ENCODE assay signal across 14 mouse cellular contexts in the genomic region with DNA sequence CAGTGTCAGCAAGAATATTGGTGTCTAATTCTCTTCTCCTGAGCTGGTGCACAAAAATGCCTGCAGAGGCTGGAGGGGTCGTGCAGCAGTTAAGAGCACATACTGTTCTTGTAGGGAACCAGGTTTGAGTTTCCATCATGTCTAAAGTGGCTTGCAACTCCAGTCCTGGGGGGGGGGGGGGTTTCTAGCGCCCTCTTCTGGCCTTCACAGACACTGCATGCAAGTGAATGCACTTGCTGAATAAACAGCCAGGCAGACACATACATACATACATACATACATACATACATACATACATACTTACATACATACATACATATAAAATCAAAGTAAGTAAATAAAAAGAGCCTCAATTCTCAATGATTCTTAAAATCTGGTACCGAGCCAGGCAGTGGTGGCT. TPM values are rescaled to one million over a fixed set of nuclear protein-coding genes. Genes with fewer than 3 reads are reported as not detected.
DNase-seq lines count a peak whose midpoint lies in the region; ATAC-seq and TF ChIP-seq lines count a peak whose summit lies in the region.
"Had no signal": no experiment of that assay in that cellular context is flagged by ENCODE, and none has a peak within 500 bp of the region (broad histone marks: within the 10 kb centered on the region; RNA-seq: fewer than 3 reads in every experiment).

No protein-coding gene starts in this region.

- no peak for TF ChIP-seq POLR2A in bone marrow, adult 2 months (IDR thresholded peaks at IDR 0.05; ENCODE audit: borderline replicate concordance, control insufficient read depth, low read depth, low read length)
- TF ChIP-seq POLR2A in small intestine, adult 2 months (IDR thresholded peaks at IDR 0.05; ENCODE audit: low read depth, low read length) = no peak

- no peak overlapping the region for H3K4me2 ChIP-seq in lung, postnatal 0 days (replicated peaks; ENCODE audit: low read depth, low read length)
- H3K4me2 ChIP-seq: embryonic facial prominence, embryonic 12.5 days; heart, embryonic 11.5 days had no signal

- ATAC-seq in lung, postnatal 0 days = no peak
- ATAC-seq: midbrain, embryonic 16.5 days had no signal

- H3K36me3 ChIP-seq in lung, postnatal 0 days (ENCODE audit: insufficient read depth, low read length) = no peaks in the 10 kb centered on the region
- no peaks in the 10 kb centered on the region for H3K36me3 ChIP-seq in small intestine, adult 2 months (ENCODE audit: control insufficient read depth, insufficient read depth, low read length)
- H3K36me3 ChIP-seq: embryonic facial prominence, embryonic 12.5 days had no signal

- H3K27me3 ChIP-seq in lung, postnatal 0 days (replicated peaks; ENCODE audit: insufficient read depth, low read length) = no peaks in the 10 kb centered on the region
- no peaks in the 10 kb centered on the region for H3K27me3 ChIP-seq in small intestine, adult 2 months (ENCODE audit: control insufficient read depth, insufficient read depth, low read length)
- H3K27me3 ChIP-seq: embryonic facial prominence, embryonic 12.5 days had no signal

- peak; percentile 49 for TF ChIP-seq CTCF in gastrocnemius, adult 2 months (IDR thresholded peaks at IDR 0.05)
- TF ChIP-seq CTCF in lung, postnatal 0 days (IDR thresholded peaks at IDR 0.05) = peak; percentile 57
- TF ChIP-seq CTCF in bone marrow, adult 2 months (IDR thresholded peaks at IDR 0.05; ENCODE audit: control insufficient read depth, insufficient read depth, low read length) = 0 out of 2 replicates have a peak, but pooled peaks have one; percentile 15
- TF ChIP-seq CTCF in small intestine, adult 2 months (IDR thresholded peaks at IDR 0.05; ENCODE audit: extremely low read depth, insufficient read length, insufficient replicate concordance, low read depth, low read length) = peak; percentile 36; the same call in 1 of the 2 replicates

- no peaks in the 10 kb centered on the region for H3K9me3 ChIP-seq in lung, postnatal 0 days (ENCODE audit: low read length)
- H3K9me3 ChIP-seq: embryonic facial prominence, embryonic 12.5 days had no signal

- H3K4me3 ChIP-seq in gastrocnemius, adult 2 months = no peak overlapping the region
- H3K4me3 ChIP-seq in lung, postnatal 0 days (ENCODE audit: low read depth, low read length) = no peak overlapping the region
- H3K4me3 ChIP-seq in bone marrow, adult 2 months (replicated peaks; ENCODE audit: control insufficient read depth, low read depth, low read length) = no peak overlapping the region
- H3K4me3 ChIP-seq in small intestine, adult 2 months (ENCODE audit: low read depth, low read length) = no peak overlapping the region
- H3K4me3 ChIP-seq: embryonic facial prominence, embryonic 12.5 days had no signal

- WGBS in lung, postnatal 0 days = 48% methylated on average over 3 of the region's 3 CpGs
- 61% methylated on average over 3 of the region's 3 CpGs for WGBS in bone marrow, adult 2 months
- WGBS in small intestine, adult 2 months = 62% methylated on average over 3 of the region's 3 CpGs

- H3K27ac ChIP-seq in gastrocnemius, adult 2 months = no peak overlapping the region; the same call in 1 of the 2 replicates
- no peak overlapping the region for H3K27ac ChIP-seq in lung, postnatal 0 days (ENCODE audit: low read length)
- no peak overlapping the region for H3K27ac ChIP-seq in bone marrow, adult 2 months (ENCODE audit: control insufficient read depth, insufficient read depth, low read depth, low read length, poor library complexity)
- no peak overlapping the region for H3K27ac ChIP-seq in small intestine, adult 2 months (ENCODE audit: insufficient read depth, low read depth, low read length)
- H3K27ac ChIP-seq: embryonic facial prominence, embryonic 12.5 days had no signal

- DNase-seq in gastrocnemius, adult 2 months = no peak
- no peak for DNase-seq in gastrocnemius, adult 8-10 months (ENCODE audit: low spot score in 2 of 2)
- no peak for DNase-seq in lung, postnatal 0 days (ENCODE audit: low spot score)
- DNase-seq in lung, adult 18-20 months = no peak
- DNase-seq in spleen, postnatal 36 days (ENCODE audit: low spot score in 2 of 2) = no peak
- DNase-seq in adrenal gland, adult 18-20 months (ENCODE audit: low spot score in 2 of 2) = no peak
- DNase-seq: cerebellum, adult 18-20 months; kidney, adult 11 months; spleen, adult 18-20 months had no signal

- H3K4me1 ChIP-seq in lung, postnatal 0 days (ENCODE audit: insufficient read depth, low read depth, low read length) = peaks cover 15% of the 10 kb centered on the region; the same call in 1 of the 2 replicates
- no peaks in the 10 kb centered on the region; the same call in 1 of the 2 replicates for H3K4me1 ChIP-seq in bone marrow, adult 2 months (ENCODE audit: control insufficient read depth, insufficient read depth, low read length)
- H3K4me1 ChIP-seq in small intestine, adult 2 months (ENCODE audit: control insufficient read depth, insufficient read depth, insufficient read length, low read length) = peaks cover 3% of the 10 kb centered on the region

- no peak overlapping the region for H3K9ac ChIP-seq in lung, postnatal 0 days (replicated peaks; ENCODE audit: low read depth)
- H3K9ac ChIP-seq: embryonic facial prominence, embryonic 12.5 days had no signal

- intact Hi-C loops in gastrocnemius, adult 2 months (cut with DNase I) = no loop called here

- TF ChIP-seq EP300 in lung, postnatal 0 days (IDR thresholded peaks at IDR 0.05) = no peak

RNA-seq across cellular contexts. Expression of a gene that starts 59.8 kb away (rescaled TPM):
- 1 to 10 TPM; 3.6 to 4.0 TPM for total RNA-seq in gastrocnemius, adult 2 months (2021)
- 1 to 10 TPM; 1.7 to 3.6 (median 2.6) TPM for total RNA-seq in gastrocnemius, adult 8-10 months (2022)
- 13.6 and 13.7 TPM in 2 replicates for polyA plus RNA-seq in lung, postnatal 0 days (2015; fragmentation: Nextera tagmentation; extraction: Ambion mirVana)
- polyA plus RNA-seq in bone marrow, adult 2 months (2011; ENCODE audit: insufficient read depth, insufficient read length, low replicate concordance, missing spikeins) = 6.2 and 9.4 TPM in 2 replicates
- 35.0 and 103 TPM in 2 replicates for polyA plus RNA-seq in small intestine, adult 2 months (2012; rRNA removed)
- total RNA-seq in adrenal gland, adult 18-20 months (2021) = 10 to 100 TPM; 14.4 to 16.1 TPM
